Mouse (Mus musculus) neutrophil, adult 83 days (primary cell): ENCODE results near the gene Cfap65. TPM values are rescaled to one million over a fixed set of nuclear protein-coding genes. Genes with fewer than 3 reads are reported as not detected.

Experiments used
- total RNA-seq, 2 experiments: library from RNA; stranded (reverse); gene quantifications; one replicate each; pipeline ENCODE4 v1.2.4; 2023

Cfap65 gene
- not detected for total RNA-seq

GRCm38 (mm10) chr1:74935402-74935801 lies at the start of gene Cfap65:
Gene Cfap65, minus strand, starts transcription at chr1:74935599.

DNA sequence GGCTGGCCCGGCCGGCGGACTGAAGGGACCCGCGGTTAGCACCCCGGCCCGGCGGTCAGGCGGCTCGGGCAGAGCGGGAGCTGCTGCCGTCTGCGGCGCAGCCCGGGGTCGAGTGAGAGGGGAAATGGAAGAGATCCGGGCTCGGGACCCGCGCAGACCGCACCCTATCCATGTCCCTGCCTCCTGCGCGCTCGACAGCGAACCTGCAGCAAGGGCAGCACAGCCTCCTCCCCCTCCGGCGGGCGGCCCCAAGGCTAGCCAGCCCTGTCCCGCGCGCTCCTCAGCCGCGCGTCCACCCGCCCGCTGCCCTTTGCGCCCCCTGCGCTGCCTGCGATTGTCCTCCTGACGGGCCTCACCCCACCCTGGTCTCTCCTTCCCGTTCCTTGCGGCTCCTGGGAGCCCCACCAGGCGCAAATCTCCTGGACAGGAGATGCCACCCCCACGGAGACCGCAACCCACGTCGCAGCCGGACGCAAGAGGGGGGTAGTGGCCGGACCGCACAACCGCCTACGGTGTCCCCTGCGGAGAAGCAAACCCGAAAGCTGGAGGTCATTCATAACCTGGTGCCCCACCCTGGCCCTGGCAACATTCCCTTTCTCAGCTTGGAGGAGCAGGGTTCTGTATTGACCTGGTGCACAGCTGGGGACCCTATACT lies 16.3 kb upstream of the Cfap65 start, which contains the start of gene Ihh:
TSS of gene Ihh (minus strand) at position 117 of the 655 bp plus-strand sequence.

GRCm38 (mm10) chr1:74893134-74893855 lies 42.1 kb downstream of the Cfap65 start, which contains the start of gene Cryba2:
Gene Cryba2, minus strand, starts transcription at chr1:74893143.

DNA sequence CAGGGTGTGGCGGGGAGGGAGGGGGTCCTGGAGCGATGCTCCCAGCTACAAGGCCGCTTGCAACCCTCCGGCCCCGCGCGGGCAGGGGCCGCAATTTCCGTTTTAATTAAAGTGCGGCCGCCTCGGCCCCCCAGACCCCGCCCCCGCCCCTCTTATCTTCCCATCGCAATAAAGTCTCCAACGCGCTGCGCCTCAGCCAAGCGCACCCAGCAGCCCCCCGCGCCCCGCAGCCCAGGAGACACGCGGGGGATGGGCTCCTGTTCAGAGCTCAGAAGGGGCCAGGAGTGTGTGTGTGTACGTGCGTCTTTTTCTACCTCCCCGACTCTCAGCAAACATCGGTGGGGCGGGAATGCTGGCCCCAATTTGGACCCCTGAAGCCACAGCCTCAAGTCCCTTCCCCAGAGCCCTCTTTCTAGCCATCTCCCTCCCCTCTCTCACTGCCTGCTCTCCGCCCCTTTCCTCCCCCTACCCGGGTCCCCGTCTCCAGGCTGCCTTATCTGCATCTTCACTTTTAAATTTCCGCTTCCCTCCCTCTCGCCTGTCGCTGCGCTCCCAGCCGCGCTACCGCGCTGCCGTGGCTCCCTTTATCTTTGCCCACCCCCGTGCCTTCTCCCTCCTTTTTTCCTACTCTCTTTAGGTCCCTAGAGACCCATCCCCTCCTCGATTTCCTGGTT lies 49.9 kb downstream of the Cfap65 start, which contains the start of gene Fev:
TSS of gene Fev (minus strand) at position 51 of the 674 bp plus-strand sequence.

GRCm38 (mm10) chr1:74854306-74855056 lies 80.9 kb downstream of the Cfap65 start, which contains the start of gene Cdk5r2:
Gene Cdk5r2, plus strand, starts transcription at chr1:74854934.

Other genes starting within 250 kb of the Cfap65 start
- gene Cyp27a1, start 222.0 kb downstream of the Cfap65 start, total RNA-seq: 10 to 100 TPM; 33.1 to 41.0 TPM
- not detected for gene Prkag3, start 186.4 kb downstream of the Cfap65 start, total RNA-seq
- gene Wnt6, start 163.7 kb downstream of the Cfap65 start, total RNA-seq: 1 to 10 TPM; 1.7 to 1.8 TPM
- not detected for gene Wnt10a, start 144.1 kb downstream of the Cfap65 start, total RNA-seq
- gene Cdk5r2, start 80.7 kb downstream of the Cfap65 start, total RNA-seq: not detected
- gene Fev, start 50.2 kb downstream of the Cfap65 start, total RNA-seq: not detected
- gene Cryba2, start 42.5 kb downstream of the Cfap65 start, total RNA-seq: not detected
- under 1 TPM; 0.31 to 0.57 TPM for gene Ihh, start 16.1 kb upstream of the Cfap65 start, total RNA-seq
- 1 to 10 TPM; 6.2 to 7.5 TPM for gene Nhej1, start 189.6 kb upstream of the Cfap65 start, total RNA-seq
- gene Slc23a3, start 198.3 kb upstream of the Cfap65 start, total RNA-seq: 1 to 10 TPM in 1 of 2 experiments, under 1 TPM in 1; 0.97 to 1.7 TPM
- gene Cnppd1, start 207.1 kb upstream of the Cfap65 start, total RNA-seq: 100 to 1,000 TPM; 107 to 118 TPM
- 10 to 100 TPM; 67.3 to 75.8 TPM for gene Retreg2, start 207.2 kb upstream of the Cfap65 start, total RNA-seq
- gene Zfand2b, start 233.0 kb upstream of the Cfap65 start, total RNA-seq: 10 to 100 TPM; 52.0 to 53.7 TPM
- gene Abcb6, start 244.8 kb upstream of the Cfap65 start, total RNA-seq: 10 to 100 TPM in 1 of 2 experiments, 1 to 10 TPM in 1; 9.1 to 15.4 TPM